Comparison of ENCODE assay signal across 10 mouse cellular contexts in the genomic region with DNA sequence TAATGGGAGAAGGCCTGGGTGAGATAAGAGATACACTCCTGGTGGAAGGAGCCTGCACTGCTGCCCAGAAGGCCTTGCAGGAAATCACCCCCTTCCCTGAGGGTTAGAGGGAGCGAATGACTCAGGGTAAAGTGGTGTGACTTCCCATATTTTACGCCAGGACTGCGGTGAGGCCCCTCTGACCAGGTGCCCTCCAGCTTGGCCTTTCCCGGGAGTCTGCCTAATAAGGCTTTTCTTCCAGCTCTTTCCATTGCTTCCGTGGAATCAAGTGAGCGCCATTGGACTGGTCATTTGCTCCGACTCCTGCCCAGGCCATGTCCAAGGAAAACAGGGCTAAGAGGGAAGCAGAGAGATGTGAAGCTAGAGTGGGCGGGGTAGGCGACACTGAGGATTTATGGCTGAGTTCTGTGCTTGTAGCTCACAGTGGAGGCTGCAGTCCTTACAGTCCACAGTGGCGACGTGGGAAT. TPM values are rescaled to one million over a fixed set of nuclear protein-coding genes. Genes with fewer than 3 reads are reported as not detected.
DNase-seq lines count a peak whose midpoint lies in the region; ATAC-seq and TF ChIP-seq lines count a peak whose summit lies in the region.
"Had no signal": no experiment of that assay in that cellular context is flagged by ENCODE, and none has a peak within 500 bp of the region (broad histone marks: within the 10 kb centered on the region; RNA-seq: fewer than 3 reads in every experiment).

No protein-coding gene starts in this region.

- H3K36me3 ChIP-seq in kidney, adult 2 months (ENCODE audit: control insufficient read depth, insufficient read depth, low read length) = no peaks in the 10 kb centered on the region
- H3K36me3 ChIP-seq: stomach, embryonic 15.5 days had no signal

- no peak overlapping the region for H3K27ac ChIP-seq in kidney, adult 2 months (ENCODE audit: insufficient read depth, low read depth, low read length)
- H3K27ac ChIP-seq: stomach, embryonic 15.5 days had no signal

- WGBS in kidney, adult 2 months = 32% methylated on average over 11 of the region's 11 CpGs

- H3K4me1 ChIP-seq in kidney, adult 2 months (ENCODE audit: control insufficient read depth, insufficient read depth, low read length) = no peaks in the 10 kb centered on the region
- H3K4me1 ChIP-seq: stomach, embryonic 15.5 days had no signal

- TF ChIP-seq POLR2A in kidney, adult 2 months (IDR thresholded peaks at IDR 0.05; ENCODE audit: low read depth, low read length) = no peak

- DNase-seq in heart, adult 11 months = peak; percentile 95
- no peak for DNase-seq in heart, adult 8-10 months (ENCODE audit: low spot score)
- DNase-seq in forelimb bud, embryonic 11.5 days (ENCODE audit: low read depth, low spot score) = peak; percentile 42
- peak; percentile 58 for DNase-seq in kidney, adult 2 months
- DNase-seq in frontal cortex, postnatal 36 days (ENCODE audit: low spot score in 2 of 2) = no peak
- DNase-seq in ovary, postnatal 36 days (ENCODE audit: low spot score) = no peak

- peak; percentile 81 for ATAC-seq in megakaryocyte-erythroid progenitor cell, adult 5-6 weeks (replicated peaks; ENCODE audit: low FRiP score, low TSS enrichment, poor library complexity, severe bottlenecking)
- ATAC-seq in cerebellum, adult (ENCODE audit: insufficient number of reproducible peaks, low FRiP score, low TSS enrichment) = no peak

- no peak overlapping the region for H3K4me3 ChIP-seq in kidney, adult 2 months (ENCODE audit: insufficient read depth, low read depth, low read length)
- H3K4me3 ChIP-seq: erythroblast, embryonic 14.5 days; stomach, embryonic 15.5 days had no signal

- H3K27me3 ChIP-seq in kidney, adult 2 months (replicated peaks; ENCODE audit: control insufficient read depth, insufficient read depth, low read length) = no peaks in the 10 kb centered on the region
- H3K27me3 ChIP-seq: stomach, embryonic 15.5 days had no signal

- no peak for TF ChIP-seq CTCF in kidney, adult 2 months (conservative IDR thresholded peaks at IDR 0.05; ENCODE audit: insufficient read depth, insufficient read length, low read depth, low read length)

RNA-seq across cellular contexts. Expression of a gene that starts 8.4 kb away (rescaled TPM):
- under 1 TPM; 0.41 to 0.97 (median 0.51) TPM for total RNA-seq in heart, adult 8-10 months (2022)
- polyA plus RNA-seq in kidney, adult 2 months (2012; rRNA removed) = 0.03 and 0.11 TPM in 2 replicates
- total RNA-seq in megakaryocyte-erythroid progenitor cell, adult 5-6 weeks (2014; fragmentation: Nextera tagmentation) = 2.3 and 5.7 TPM in 2 replicates
- total RNA-seq in megakaryocyte-erythroid progenitor cell, adult 5-6 weeks (2017) = 0.47 and 1.7 TPM in 2 replicates

RNA-seq across cellular contexts. Expression of a gene that starts 24.1 kb away (rescaled TPM):
- 10 to 100 TPM; 50.0 to 57.6 (median 56.7) TPM for total RNA-seq in heart, adult 8-10 months (2022)
- 44.5 and 51.8 TPM in 2 replicates for polyA plus RNA-seq in kidney, adult 2 months (2012; rRNA removed)
- total RNA-seq in megakaryocyte-erythroid progenitor cell, adult 5-6 weeks (2014; fragmentation: Nextera tagmentation) = 0.99 TPM in 1 of 2 replicates, not detected in the other
- total RNA-seq in megakaryocyte-erythroid progenitor cell, adult 5-6 weeks (2017) = 1.3 and 2.5 TPM in 2 replicates

RNA-seq across cellular contexts. Expression of a gene that starts 28.6 kb away (rescaled TPM):
- total RNA-seq in heart, adult 8-10 months (2022) = 1 to 10 TPM in 3 of 4 experiments, under 1 TPM in 1; 0.47 to 1.4 (median 1.0) TPM
- polyA plus RNA-seq in kidney, adult 2 months (2012; rRNA removed) = 3.1 and 3.6 TPM in 2 replicates
- total RNA-seq in megakaryocyte-erythroid progenitor cell, adult 5-6 weeks (2014; fragmentation: Nextera tagmentation) = 88.4 and 106 TPM in 2 replicates
- total RNA-seq in megakaryocyte-erythroid progenitor cell, adult 5-6 weeks (2017) = 63.2 and 101 TPM in 2 replicates

RNA-seq across cellular contexts. Expression of a gene that starts 37.8 kb away (rescaled TPM):
- 10 to 100 TPM; 14.8 to 17.7 (median 16.2) TPM for total RNA-seq in heart, adult 8-10 months (2022)
- 303 and 333 TPM in 2 replicates for polyA plus RNA-seq in kidney, adult 2 months (2012; rRNA removed)
- 118 and 128 TPM in 2 replicates for total RNA-seq in megakaryocyte-erythroid progenitor cell, adult 5-6 weeks (2014; fragmentation: Nextera tagmentation)
- 62.4 and 72.5 TPM in 2 replicates for total RNA-seq in megakaryocyte-erythroid progenitor cell, adult 5-6 weeks (2017)

RNA-seq across cellular contexts. Expression of a gene that starts 56.6 kb away (rescaled TPM):
- 10 to 100 TPM; 28.8 to 42.8 (median 36.2) TPM for total RNA-seq in heart, adult 8-10 months (2022)
- 27.6 and 31.0 TPM in 2 replicates for polyA plus RNA-seq in kidney, adult 2 months (2012; rRNA removed)
- 91.0 and 111 TPM in 2 replicates for total RNA-seq in megakaryocyte-erythroid progenitor cell, adult 5-6 weeks (2014; fragmentation: Nextera tagmentation)
- total RNA-seq in megakaryocyte-erythroid progenitor cell, adult 5-6 weeks (2017) = 70.2 and 96.7 TPM in 2 replicates

Comparison
In these comparisons a context has a peak if more than half of its experiments do, and no peak if none do; other contexts are left out.
1. DNase-seq: peak in heart, adult 11 months (single experiment), forelimb bud, embryonic 11.5 days (single experiment) and kidney, adult 2 months (single experiment); none in heart, adult 8-10 months (single experiment), frontal cortex, postnatal 36 days (0 of 2) and ovary, postnatal 36 days (single experiment).
2. RNA of a gene that starts 24.1 kb away (total RNA-seq): 50.0 to 57.6 TPM in heart, adult 8-10 months; 0.99 to 2.5 TPM in megakaryocyte-erythroid progenitor cell, adult 5-6 weeks; every median in the first group is over 10 times any median in the second.
3. RNA of a gene that starts 28.6 kb away (total RNA-seq): 63.2 to 106 TPM in megakaryocyte-erythroid progenitor cell, adult 5-6 weeks; 0.47 to 1.4 TPM in heart, adult 8-10 months; every median in the first group is over 10 times any median in the second.